Mouse (Mus musculus) C2C12 (cell line): ENCODE measurements at regions not wholly inside any gene's neighbourhood (a gene's known extent, or its start where the extent isn't known, plus 50 kb on each side); places are given as distances from the start of the nearest gene placed in this dataset.

ENCODE experiments used
- H3K27me3 ChIP-seq: one replicate; pipeline ENCODE4 v1.6.1; 2011; ENCODE audit not compliant: control insufficient read depth, insufficient read depth, insufficient read length
- H3K36me3 ChIP-seq: one replicate; pipeline ENCODE4 v1.6.1; 2011; ENCODE audit not compliant: control insufficient read depth, insufficient read depth
- H3K4me3 ChIP-seq: one replicate; pipeline ENCODE4 v1.5.1; 2011; ENCODE audit warnings: mild to moderate bottlenecking, control low read depth; ENCODE audit not compliant: poor library complexity, insufficient read depth, severe bottlenecking
- H3K79me2 ChIP-seq: one replicate; pipeline ENCODE4 v1.6.1; 2011; ENCODE audit not compliant: control insufficient read depth, insufficient read depth
- H3K79me3 ChIP-seq: one replicate; pipeline ENCODE4 v1.6.1; 2011; ENCODE audit warnings: low read depth, control low read depth
- H3ac ChIP-seq: one replicate; pipeline ENCODE3; 2011; ENCODE audit warnings: low read depth; ENCODE audit not compliant: control insufficient read depth, insufficient read length
- CEBPB ChIP-seq: IDR thresholded peaks from one replicate; pipeline ENCODE4 v1.6.1; 2011; ENCODE audit warnings: low read depth, mild to moderate bottlenecking, control low read depth, moderate library complexity
- CTCF ChIP-seq: IDR thresholded peaks from one replicate; pipeline ENCODE4 v1.5.1; 2011; ENCODE audit not compliant: control insufficient read depth, insufficient read depth, insufficient read length
- FOSL1 ChIP-seq: IDR thresholded peaks from one replicate; pipeline ENCODE4 v1.8.0; 2011; ENCODE audit warnings: mild to moderate bottlenecking, low read length; ENCODE audit not compliant: poor library complexity, insufficient read depth, severe bottlenecking
- MAX ChIP-seq: IDR thresholded peaks from one replicate; pipeline ENCODE4 v1.6.1; 2011; ENCODE audit warnings: mild to moderate bottlenecking, control low read depth
- MYOD1 ChIP-seq: IDR thresholded peaks from one replicate; pipeline ENCODE4 v1.6.1; 2011; ENCODE audit warnings: low read depth; ENCODE audit not compliant: control insufficient read depth, insufficient read length
- MYOG ChIP-seq: IDR thresholded peaks from one replicate; pipeline ENCODE4 v1.6.1; 2011; ENCODE audit not compliant: control insufficient read depth, insufficient read length; ENCODE audit errors: extremely low read depth
- USF1 ChIP-seq: IDR thresholded peaks from one replicate; pipeline ENCODE4 v1.6.1; 2011; ENCODE audit warnings: low read depth, mild to moderate bottlenecking, control low read depth, moderate library complexity

DNA sequence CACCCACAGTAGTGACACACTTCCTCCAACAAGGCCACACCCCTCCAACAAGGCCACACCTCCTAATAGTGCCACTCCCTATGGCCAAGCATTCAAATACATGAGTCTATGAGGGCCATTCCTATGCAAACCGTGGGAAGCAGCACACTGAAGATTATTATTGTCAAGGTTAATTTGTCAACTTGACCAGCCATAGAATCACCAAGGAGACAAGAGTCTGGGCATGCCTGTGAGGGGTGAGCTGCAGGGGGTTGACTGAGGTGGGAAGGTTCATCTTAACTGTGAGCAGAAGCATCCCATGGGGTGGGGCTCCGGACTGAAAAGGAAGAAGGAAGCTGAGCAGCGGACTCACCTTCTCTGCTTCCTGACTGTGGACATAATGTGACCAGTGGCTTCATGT is 378.6 kb upstream of the Zmiz1 start:
- Histone ChIP-seq H3K79me2 (no peaks in the 10 kb centered on the region), H3K79me3 (no peaks in the 10 kb centered on the region), H3K4me3 (no peak overlapping the region), H3ac (no peak overlapping the region), H3K27me3 (no peaks in the 10 kb centered on the region), H3K36me3 (no peaks in the 10 kb centered on the region)
- TF ChIP-seq FOSL1 (no peak), CTCF (no peak), MYOG (no peak), CEBPB (no peak), MYOD1 (no peak), USF1 (no peak), MAX (no peak)

DNA sequence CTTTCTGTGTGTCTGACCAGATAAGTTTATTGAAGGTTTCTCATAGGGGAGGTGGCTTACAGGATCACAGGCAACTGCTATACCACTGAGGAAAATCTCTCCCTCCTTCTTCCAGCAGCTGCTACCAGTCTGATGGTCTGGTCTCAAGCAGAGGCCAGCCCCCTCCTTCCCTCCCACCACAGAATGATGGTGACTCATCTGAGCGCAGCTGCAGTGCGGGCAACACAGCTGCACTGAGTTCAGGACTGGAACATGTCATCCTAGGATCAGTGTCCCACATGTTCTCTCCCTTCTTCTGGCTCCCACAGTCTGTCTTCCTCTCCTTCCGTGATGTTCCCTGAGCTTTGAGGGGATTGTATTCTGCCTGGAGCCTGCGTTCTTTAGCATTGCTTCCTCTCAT is 375.1 kb upstream of the Zmiz1 start:
- no peaks in the 10 kb centered on the region for H3K79me3 ChIP-seq
- H3ac ChIP-seq: no peak overlapping the region
- TF ChIP-seq MYOG: no peak
- TF ChIP-seq CEBPB: no peak
- no peak for TF ChIP-seq CTCF
- TF ChIP-seq FOSL1: peak; percentile 61
- TF ChIP-seq USF1: no peak
- peak; percentile 99 for TF ChIP-seq MYOD1
- TF ChIP-seq MAX: no peak
- no peaks in the 10 kb centered on the region for H3K27me3 ChIP-seq
- H3K79me2 ChIP-seq: no peaks in the 10 kb centered on the region
- no peaks in the 10 kb centered on the region for H3K36me3 ChIP-seq
- no peak overlapping the region for H3K4me3 ChIP-seq

DNA sequence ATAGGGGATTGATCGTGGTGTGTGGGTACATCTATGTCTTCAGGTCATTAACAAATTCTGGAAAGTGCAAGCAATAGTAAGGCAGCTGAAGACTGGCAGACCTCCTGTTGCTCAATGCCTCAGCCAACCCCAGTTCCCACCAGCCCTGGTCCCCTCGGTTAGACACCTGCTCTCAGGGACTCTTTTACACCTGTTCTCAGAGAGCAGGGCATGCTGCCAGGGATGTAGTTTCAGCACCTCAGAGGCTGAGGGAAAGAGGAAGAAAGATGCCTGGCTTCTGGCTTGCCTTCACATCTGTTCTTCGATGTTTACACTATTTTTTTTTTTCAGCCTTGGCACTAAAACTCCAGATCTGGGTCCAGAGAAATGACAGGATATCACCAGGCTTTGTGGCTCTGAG is 362.2 kb upstream of the Zmiz1 start:
- no peaks in the 10 kb centered on the region for H3K79me3 ChIP-seq
- no peaks in the 10 kb centered on the region for H3K36me3 ChIP-seq
- no peak overlapping the region for H3K4me3 ChIP-seq
- H3ac ChIP-seq: no peak overlapping the region
- no peak for TF ChIP-seq USF1
- no peak for TF ChIP-seq MYOG
- TF ChIP-seq CEBPB: no peak
- TF ChIP-seq FOSL1: no peak
- TF ChIP-seq MYOD1: no peak
- TF ChIP-seq MAX: no peak
- no peak for TF ChIP-seq CTCF
- no peaks in the 10 kb centered on the region for H3K27me3 ChIP-seq
- H3K79me2 ChIP-seq: no peaks in the 10 kb centered on the region

DNA sequence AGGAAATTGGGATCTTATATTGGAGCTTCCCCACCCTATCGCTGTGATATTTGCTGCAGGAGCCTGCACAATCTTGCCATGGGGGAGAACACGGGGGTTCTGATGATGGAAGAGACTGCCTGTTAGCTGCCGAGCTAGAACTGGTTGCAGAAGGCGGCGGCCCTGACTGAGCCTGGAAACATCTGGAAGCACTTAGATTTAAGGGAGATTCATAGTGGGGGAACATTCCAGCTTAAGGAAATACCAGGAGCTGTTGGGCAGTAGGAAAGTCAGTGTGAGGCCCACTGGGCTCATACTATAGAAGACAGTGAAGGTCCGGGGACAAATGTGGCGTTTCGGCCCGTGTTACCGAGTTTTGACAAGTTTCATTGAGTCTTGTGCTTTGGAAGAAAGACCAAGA is 353.6 kb upstream of the Zmiz1 start:
- Histone ChIP-seq H3K27me3 (no peaks in the 10 kb centered on the region), H3K79me3 (no peaks in the 10 kb centered on the region), H3ac (no peak overlapping the region), H3K4me3 (no peak overlapping the region), H3K36me3 (no peaks in the 10 kb centered on the region), H3K79me2 (no peaks in the 10 kb centered on the region)
- TF ChIP-seq FOSL1: no peak
- TF ChIP-seq MYOG: no peak
- no peak for TF ChIP-seq CTCF
- TF ChIP-seq MYOD1: no peak
- TF ChIP-seq CEBPB: no peak
- no peak for TF ChIP-seq MAX

DNA sequence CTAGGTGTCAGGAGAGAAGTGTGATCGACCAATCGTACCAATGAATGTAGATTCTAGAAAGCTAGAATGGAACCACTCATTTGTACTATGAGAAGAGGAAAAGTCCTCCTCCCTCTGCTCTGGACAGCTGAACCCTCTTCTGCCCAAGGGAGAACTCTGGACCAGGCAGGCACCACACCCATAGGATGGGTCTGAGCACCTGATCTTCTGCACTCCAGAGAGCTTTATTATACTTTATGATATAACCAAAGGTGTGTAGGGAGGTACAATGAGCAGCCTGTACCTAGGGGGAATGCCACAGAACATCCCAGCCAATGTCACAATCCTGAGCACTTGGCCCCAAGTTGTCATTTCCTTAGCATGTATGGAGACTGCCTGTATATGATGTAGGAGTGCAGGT is 352.5 kb upstream of the Zmiz1 start:
- Histone ChIP-seq H3K79me2 (no peaks in the 10 kb centered on the region), H3K27me3 (no peaks in the 10 kb centered on the region), H3ac (no peak overlapping the region), H3K4me3 (no peak overlapping the region), H3K79me3 (no peaks in the 10 kb centered on the region), H3K36me3 (no peaks in the 10 kb centered on the region)
- TF ChIP-seq MAX: no peak
- no peak for TF ChIP-seq USF1
- no peak for TF ChIP-seq MYOG
- no peak for TF ChIP-seq FOSL1

DNA sequence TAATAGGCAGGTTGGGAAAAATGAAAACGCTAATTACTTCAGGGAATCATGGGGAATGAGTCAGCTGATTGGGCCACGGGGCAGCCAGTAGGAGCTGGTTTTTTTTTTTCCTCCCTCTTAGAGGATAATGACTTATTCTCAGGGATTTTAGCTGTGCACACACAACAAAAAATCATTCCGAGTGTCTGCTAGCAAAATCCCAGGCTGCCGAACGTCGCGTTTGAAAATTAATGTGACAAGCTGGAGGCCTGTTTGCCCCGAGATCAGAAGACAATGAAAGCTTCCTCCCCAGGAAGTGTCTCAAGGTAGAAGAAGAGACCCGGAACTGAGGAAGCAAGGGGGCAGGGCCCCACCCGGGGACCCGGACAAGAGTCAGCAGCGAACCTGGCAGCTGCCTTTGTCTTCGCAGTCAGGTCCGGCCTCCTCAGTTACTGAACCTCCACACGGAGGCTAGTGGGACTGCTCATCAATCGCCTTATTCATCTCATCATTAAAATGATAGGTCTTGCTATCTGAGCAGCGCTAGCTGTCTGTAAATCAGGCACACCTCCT is 350.8 kb upstream of the Zmiz1 start:
- H3K4me3 ChIP-seq: no peak overlapping the region
- no peaks in the 10 kb centered on the region for H3K79me3 ChIP-seq
- H3K36me3 ChIP-seq: no peaks in the 10 kb centered on the region
- no peak for TF ChIP-seq FOSL1
- no peak for TF ChIP-seq MYOG
- no peak for TF ChIP-seq MYOD1
- no peak for TF ChIP-seq CTCF
- no peak for TF ChIP-seq USF1
- no peak for TF ChIP-seq CEBPB
- no peak for TF ChIP-seq MAX
- no peaks in the 10 kb centered on the region for H3K27me3 ChIP-seq
- no peaks in the 10 kb centered on the region for H3K79me2 ChIP-seq
- no peak overlapping the region for H3ac ChIP-seq
